Mouse (Mus musculus) kidney, postnatal 0 days (tissue): Measurements from ENCODE around the gene Ccdc106. TPM values are rescaled to one million over a fixed set of nuclear protein-coding genes. Genes with fewer than 3 reads are reported as not detected.

ENCODE experiments used
- ATAC-seq: fragments of 200-750 bp; cut with Nextera tagmentation; replicated peaks from 2 replicates; pipeline ENCODE4 v1.8.0; 2017; ENCODE audit warnings: low read depth, moderate number of reproducible peaks, moderate TSS enrichment, moderate library complexity; ENCODE audit not compliant: low FRiP score
- DNase-seq: peaks from one replicate; pipeline ENCODE4 v3.0.0-alpha.2; 2016; ENCODE audit warnings: low spot score
- H3K27ac ChIP-seq: fragments of 300-500 bp; sonication (generic); 2 replicates; pipeline ENCODE4 v1.5.1; 2014; ENCODE audit warnings: mild to moderate bottlenecking
- H3K27me3 ChIP-seq: fragments of 300-500 bp; sonication (generic); 2 replicates; pipeline ENCODE4 v1.6.1; 2014; ENCODE audit warnings: low read length, mixed read lengths; ENCODE audit not compliant: insufficient read depth
- H3K36me3 ChIP-seq: fragments of 300-500 bp; sonication (generic); 2 replicates; pipeline ENCODE4 v1.6.1; 2014; ENCODE audit warnings: low read length, mixed read lengths; ENCODE audit not compliant: insufficient read depth
- H3K4me1 ChIP-seq: fragments of 300-500 bp; sonication (generic); replicated peaks from 2 replicates; pipeline ENCODE4 v1.6.1; 2014; ENCODE audit warnings: antibody characterized with exemption, low read length, mixed read lengths; ENCODE audit not compliant: insufficient read depth
- H3K4me2 ChIP-seq: fragments of 300-500 bp; sonication (generic); 2 replicates; pipeline ENCODE4 v1.6.1; 2014; ENCODE audit warnings: mild to moderate bottlenecking, low read length, moderate library complexity, mixed read lengths
- H3K4me3 ChIP-seq: fragments of 300-500 bp; sonication (generic); replicated peaks from 2 replicates; pipeline ENCODE4 v1.5.1; 2014; ENCODE audit warnings: low read depth, low read length
- H3K9ac ChIP-seq: fragments of 300-500 bp; sonication (generic); 2 replicates; pipeline ENCODE4 v1.6.1; 2014; ENCODE audit warnings: low read depth, low read length
- H3K9me3 ChIP-seq: fragments of 300-500 bp; sonication (generic); replicated peaks from 2 replicates; pipeline ENCODE4 v1.6.1; 2016; ENCODE audit warnings: low read length, inconsistent platforms, mixed read lengths
- CTCF ChIP-seq: IDR thresholded peaks from 2 replicates; pipeline ENCODE4 v1.5.1; 2016; ENCODE audit warnings: antibody characterized with exemption, low read depth, mild to moderate bottlenecking, moderate library complexity
- WGBS: fragments of 180-500 bp; shearing (Covaris S2); extraction: QIAGEN DNeasy Blood & Tissue Kit; methylation state at CpG from one replicate; pipeline ENCODE4 v1.1.7; 2014; 5-methylcytosine and 5-hydroxymethylcytosine counted together
- polyA plus RNA-seq: library from polyadenylated mRNA; unstranded; fragments of >200 nt; fragmentation: Nextera tagmentation; extraction: Ambion mirVana; gene quantifications from 2 replicates; pipeline ENCODE4 v1.2.1, GENCODE M21; 2015

Gene Ccdc106
- polyA plus RNA-seq, 1 experiment from 2014 or later, result 22.7 TPM

DNA sequence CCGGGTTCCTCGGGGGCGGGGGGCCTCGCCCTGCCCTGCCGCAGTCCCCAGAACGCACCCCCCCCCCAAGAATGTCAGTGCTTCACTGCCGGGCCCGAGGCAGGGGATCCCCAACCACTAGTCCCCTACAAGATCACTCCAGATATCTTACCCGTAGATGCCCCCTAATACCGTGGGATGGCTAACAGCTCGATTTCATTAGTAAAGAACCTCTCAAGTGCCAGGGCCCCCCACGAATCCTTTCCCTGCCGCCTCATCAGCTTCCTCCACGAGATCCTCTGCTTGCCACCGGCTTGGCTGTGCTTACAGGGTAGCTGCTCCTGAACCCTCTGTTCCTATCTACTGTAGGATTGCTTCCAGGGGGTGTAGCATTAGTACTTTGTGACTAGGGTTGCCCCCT is 332 bp downstream of the Ccdc106 start:
- DNase-seq (peak; percentile 43), ATAC-seq (peak; percentile 1; the same call in 1 of the 2 replicates)
- Histone ChIP-seq H3K4me1 (0 out of 2 replicates have a peak, but pooled peaks cover 9% of the 10 kb centered on the region), H3K9ac (peak overlapping the region; percentile 83), H3K36me3 (peaks cover 15% of the 10 kb centered on the region), H3K4me3 (peak overlapping the region; percentile 70), H3K9me3 (no peaks in the 10 kb centered on the region), H3K4me2 (peak overlapping the region; percentile 84), H3K27me3 (no peaks in the 10 kb centered on the region), H3K27ac (peak overlapping the region; percentile 92)
- 0% methylated on average over 10 of the region's 15 CpGs for WGBS
- TF ChIP-seq CTCF, result no peak

DNA sequence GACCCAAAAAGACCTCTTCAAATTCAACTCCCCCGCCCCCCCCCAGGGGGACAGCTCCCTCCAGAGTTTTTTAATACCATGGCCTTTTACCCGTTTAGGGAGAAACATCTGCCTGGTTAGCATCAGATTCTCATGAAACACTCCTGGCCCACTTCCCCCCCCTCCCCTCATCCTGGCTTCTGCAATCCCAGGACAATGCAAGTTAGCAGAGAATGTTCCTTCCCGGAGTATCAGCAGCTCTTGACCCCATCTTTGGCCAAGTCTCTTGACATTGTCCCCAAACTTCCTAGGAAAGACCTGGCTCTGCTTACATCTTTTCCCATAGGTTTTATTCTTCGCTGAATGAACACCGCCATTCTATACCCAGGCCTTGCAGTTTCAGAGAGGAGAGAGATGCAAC is 844 bp downstream of the Ccdc106 start:
- TF ChIP-seq CTCF, result no peak
- H3K9ac ChIP-seq, result peak overlapping the region; percentile 83
- ATAC-seq, result no peak
- H3K27me3 ChIP-seq, result no peaks in the 10 kb centered on the region
- H3K4me3 ChIP-seq, result peak overlapping the region; percentile 70
- peaks cover 19% of the 10 kb centered on the region for H3K36me3 ChIP-seq
- H3K4me2 ChIP-seq, result peak overlapping the region; percentile 84
- DNase-seq, result peak; percentile 3
- WGBS, result 44% methylated on average over 5 of the region's 5 CpGs
- H3K4me1 ChIP-seq, result 0 out of 2 replicates have a peak, but pooled peaks cover 5% of the 10 kb centered on the region
- no peaks in the 10 kb centered on the region for H3K9me3 ChIP-seq
- H3K27ac ChIP-seq, result peak overlapping the region; percentile 92; the same call in 1 of the 2 replicates

DNA sequence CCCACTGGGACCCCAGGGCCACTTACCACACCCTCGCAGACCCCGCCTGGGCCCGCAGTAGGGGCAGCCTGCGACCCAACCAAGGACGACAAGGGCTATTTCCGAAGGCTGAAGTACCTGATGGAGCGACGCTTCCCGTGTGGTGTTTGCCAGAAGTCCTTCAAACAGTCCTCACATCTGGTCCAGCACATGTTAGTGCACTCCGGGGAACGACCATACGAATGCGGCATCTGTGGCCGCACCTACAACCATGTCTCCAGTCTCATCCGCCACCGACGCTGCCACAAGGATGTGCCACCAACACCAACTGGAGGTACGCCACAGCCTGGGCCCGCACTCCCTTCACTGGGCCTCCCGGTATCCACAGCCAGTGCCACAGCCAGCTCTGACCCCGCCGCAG is 9.2 kb downstream of the Ccdc106 start:
- Histone ChIP-seq H3K27me3 (no peaks in the 10 kb centered on the region), H3K27ac (no peak overlapping the region), H3K4me2 (no peak overlapping the region), H3K9me3 (peaks cover 19% of the 10 kb centered on the region), H3K36me3 (peaks cover 62% of the 10 kb centered on the region), H3K4me3 (no peak overlapping the region), H3K9ac (no peak overlapping the region), H3K4me1 (no peaks in the 10 kb centered on the region)
- DNase-seq (no peak), ATAC-seq (no peak)
- 95% methylated on average over 22 of the region's 22 CpGs for WGBS
- no peak for TF ChIP-seq CTCF

DNA sequence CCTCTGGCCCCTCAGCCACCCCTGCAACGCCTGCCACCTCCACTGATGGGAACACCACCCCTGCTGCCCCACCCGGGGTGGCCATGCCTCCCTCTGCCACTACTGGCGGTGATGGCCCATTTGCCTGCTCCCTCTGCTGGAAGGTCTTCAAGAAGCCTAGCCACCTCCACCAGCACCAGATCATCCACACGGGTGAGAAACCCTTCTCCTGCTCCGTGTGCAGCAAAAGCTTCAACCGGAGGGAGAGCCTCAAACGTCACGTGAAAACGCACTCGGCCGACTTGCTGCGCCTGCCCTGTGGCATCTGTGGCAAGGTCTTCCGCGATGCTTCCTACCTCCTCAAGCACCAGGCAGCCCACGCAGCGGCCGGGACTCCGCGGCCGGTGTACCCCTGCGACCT is 9.6 kb downstream of the Ccdc106 start:
- DNase-seq (no peak), ATAC-seq (no peak)
- Histone ChIP-seq H3K4me3 (no peak overlapping the region), H3K4me2 (no peak overlapping the region), H3K27ac (no peak overlapping the region), H3K9ac (no peak overlapping the region), H3K9me3 (peaks cover 19% of the 10 kb centered on the region), H3K4me1 (no peaks in the 10 kb centered on the region), H3K36me3 (peaks cover 63% of the 10 kb centered on the region), H3K27me3 (no peaks in the 10 kb centered on the region)
- no peak for TF ChIP-seq CTCF
- 92% methylated on average over 21 of the region's 21 CpGs for WGBS

DNA sequence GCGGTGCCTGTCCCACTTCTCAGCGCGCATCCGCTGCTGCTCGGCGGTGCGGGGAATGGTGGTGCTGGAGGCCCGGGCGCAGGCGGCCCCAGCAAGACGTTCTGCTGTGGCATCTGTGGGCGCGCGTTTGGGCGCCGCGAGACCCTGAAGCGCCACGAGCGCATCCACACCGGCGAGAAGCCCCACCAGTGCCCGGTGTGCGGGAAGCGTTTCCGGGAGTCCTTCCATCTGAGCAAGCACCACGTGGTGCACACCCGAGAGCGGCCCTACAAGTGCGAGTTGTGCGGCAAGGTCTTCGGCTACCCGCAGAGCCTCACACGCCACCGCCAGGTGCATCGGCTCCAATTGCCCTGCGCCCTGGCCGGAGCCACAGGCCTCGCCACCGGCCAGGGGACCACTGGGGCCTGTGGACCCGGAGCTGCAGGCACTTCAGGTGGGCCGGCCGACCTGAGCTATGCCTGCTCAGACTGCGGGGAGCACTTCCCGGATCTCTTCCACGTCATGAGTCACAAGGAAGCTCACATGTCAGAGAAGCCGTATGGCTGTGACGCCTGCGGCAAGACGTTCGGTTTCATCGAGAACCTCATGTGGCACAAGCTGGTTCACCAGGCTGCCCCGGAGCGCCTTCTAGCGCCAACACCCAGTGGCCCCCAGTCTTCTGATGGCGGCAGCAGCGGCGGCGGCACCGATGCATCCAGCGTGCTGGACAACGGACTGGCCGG is 10.4 kb downstream of the Ccdc106 start:
- Histone ChIP-seq H3K4me3 (no peak overlapping the region), H3K4me2 (no peak overlapping the region), H3K4me1 (no peaks in the 10 kb centered on the region), H3K9me3 (peaks cover 19% of the 10 kb centered on the region), H3K36me3 (peaks cover 68% of the 10 kb centered on the region), H3K27me3 (no peaks in the 10 kb centered on the region), H3K9ac (no peak overlapping the region), H3K27ac (no peak overlapping the region)
- ATAC-seq (no peak), DNase-seq (no peak)
- 89% methylated on average over 63 of the region's 63 CpGs for WGBS
- no peak for TF ChIP-seq CTCF

DNA sequence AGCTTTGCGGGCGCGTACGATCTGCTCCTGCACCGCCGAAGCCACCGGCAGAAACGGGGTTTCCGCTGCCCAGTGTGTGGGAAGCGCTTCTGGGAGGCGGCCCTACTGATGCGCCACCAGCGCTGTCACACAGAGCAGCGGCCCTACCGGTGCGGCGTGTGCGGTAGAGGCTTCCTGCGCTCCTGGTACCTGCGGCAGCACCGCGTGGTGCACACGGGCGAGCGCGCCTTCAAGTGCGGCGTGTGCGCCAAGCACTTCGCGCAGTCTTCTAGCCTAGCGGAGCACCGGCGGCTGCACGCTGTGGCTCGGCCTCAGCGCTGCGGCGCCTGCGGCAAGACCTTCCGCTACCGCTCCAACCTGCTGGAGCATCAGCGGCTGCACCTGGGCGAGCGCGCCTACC is 11.1 kb downstream of the Ccdc106 start:
- H3K9ac ChIP-seq, result no peak overlapping the region
- H3K27me3 ChIP-seq, result no peaks in the 10 kb centered on the region
- peaks cover 19% of the 10 kb centered on the region for H3K9me3 ChIP-seq
- 85% methylated on average over 41 of the region's 46 CpGs for WGBS
- no peaks in the 10 kb centered on the region for H3K4me1 ChIP-seq
- no peak for ATAC-seq
- peaks cover 71% of the 10 kb centered on the region for H3K36me3 ChIP-seq
- H3K4me3 ChIP-seq, result no peak overlapping the region
- no peak for TF ChIP-seq CTCF
- no peak for DNase-seq
- no peak overlapping the region for H3K4me2 ChIP-seq
- no peak overlapping the region for H3K27ac ChIP-seq
